Comparison of ENCODE assay signal across 24 mouse cellular contexts in the genomic region with DNA sequence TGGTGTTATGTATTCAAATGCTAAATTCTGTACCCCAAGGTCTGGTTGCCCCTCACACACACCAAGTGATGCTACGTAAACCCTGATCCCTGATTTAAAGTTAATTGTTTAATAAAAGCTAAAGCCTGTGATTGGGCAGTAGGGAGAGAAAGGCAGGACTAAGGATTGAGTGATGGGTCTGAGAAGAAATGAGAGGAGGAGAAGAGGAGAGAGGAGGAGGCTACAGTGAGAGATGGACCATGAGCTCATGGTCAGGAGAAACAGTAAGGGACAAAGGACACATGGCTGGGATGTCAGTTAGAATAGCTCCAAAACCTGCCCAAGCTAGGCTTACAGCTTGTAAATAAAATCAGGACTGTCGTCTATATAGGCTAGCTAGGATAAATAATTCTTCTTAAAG. TPM values are rescaled to one million over a fixed set of nuclear protein-coding genes. Genes with fewer than 3 reads are reported as not detected.
DNase-seq lines count a peak whose midpoint lies in the region; ATAC-seq and TF ChIP-seq lines count a peak whose summit lies in the region.
"Had no signal": no experiment of that assay in that cellular context is flagged by ENCODE, and none has a peak within 500 bp of the region (broad histone marks: within the 10 kb centered on the region; RNA-seq: fewer than 3 reads in every experiment).

No protein-coding gene starts in this region.

- no peak for TF ChIP-seq POLR2A in heart, adult 2 months (IDR thresholded peaks at IDR 0.05; ENCODE audit: insufficient read depth, low read depth, low read length)
- TF ChIP-seq POLR2A in kidney, adult 2 months (IDR thresholded peaks at IDR 0.05; ENCODE audit: low read depth, low read length), result no peak

- TF ChIP-seq CTCF in heart, adult 2 months (IDR thresholded peaks at IDR 0.05), result no peak
- TF ChIP-seq CTCF in kidney, adult 2 months (conservative IDR thresholded peaks at IDR 0.05; ENCODE audit: insufficient read depth, insufficient read length, low read depth, low read length), result no peak
- no peak for TF ChIP-seq CTCF in lung, postnatal 0 days (IDR thresholded peaks at IDR 0.05)

- H3K79me2 ChIP-seq in heart, adult 2 months (replicated peaks; ENCODE audit: control insufficient read depth, insufficient read depth, low read length), result no peaks in the 10 kb centered on the region

- 91% methylated on average over 2 of the region's 2 CpGs for WGBS in heart, adult 2 months
- WGBS in heart, embryonic 12.5 days, result 74% methylated on average over 2 of the region's 2 CpGs
- WGBS in kidney, embryonic 14.5 days, result 62% methylated on average over 2 of the region's 2 CpGs
- WGBS in kidney, adult 2 months, result 73% methylated on average over 2 of the region's 2 CpGs
- 53% methylated on average over 2 of the region's 2 CpGs for WGBS in lung, postnatal 0 days

- DNase-seq in heart, adult 2 months, result no peak
- no peak for DNase-seq in kidney, adult 2 months
- no peak for DNase-seq in lung, postnatal 0 days (ENCODE audit: low spot score)
- DNase-seq in lung, postnatal 36 days, result no peak
- DNase-seq in adrenal gland, adult 8-10 months, result no peak
- DNase-seq: cerebellum, adult 9-11 months; gastrocnemius, postnatal 36 days; kidney, postnatal 36 days; layer of hippocampus, adult 9-11 months; left cerebral cortex, postnatal 4 days; liver, embryonic 13.5 days; thymus, postnatal 36 days had no signal

- peaks cover 11% of the 10 kb centered on the region for H3K4me1 ChIP-seq in heart, adult 2 months (ENCODE audit: control insufficient read depth, insufficient read depth, low read length)
- peaks cover 6% of the 10 kb centered on the region; the same call in 1 of the 2 replicates for H3K4me1 ChIP-seq in heart, embryonic 12.5 days (replicated peaks)
- H3K4me1 ChIP-seq in kidney, embryonic 14.5 days (ENCODE audit: control insufficient read depth, insufficient read depth, low read length), result no peaks in the 10 kb centered on the region
- no peaks in the 10 kb centered on the region for H3K4me1 ChIP-seq in kidney, adult 2 months (ENCODE audit: control insufficient read depth, insufficient read depth, low read length)
- H3K4me1 ChIP-seq in lung, postnatal 0 days (ENCODE audit: insufficient read depth, low read depth, low read length), result peaks cover 3% of the 10 kb centered on the region; the same call in 1 of the 2 replicates
- H3K4me1 ChIP-seq: forebrain, embryonic 15.5 days; hindbrain, embryonic 12.5 days had no signal

- H3K4me2 ChIP-seq in heart, embryonic 12.5 days, result no peak overlapping the region
- peak overlapping the region; percentile 61 for H3K4me2 ChIP-seq in kidney, embryonic 14.5 days (replicated peaks; ENCODE audit: low read depth, low read length)
- H3K4me2 ChIP-seq in lung, postnatal 0 days (replicated peaks; ENCODE audit: low read depth, low read length), result peak overlapping the region; percentile 60; the same call in 1 of the 2 replicates

- peaks cover 4% of the 10 kb centered on the region for H3K9me3 ChIP-seq in heart, embryonic 12.5 days (replicated peaks)
- no peaks in the 10 kb centered on the region for H3K9me3 ChIP-seq in kidney, embryonic 14.5 days (ENCODE audit: control insufficient read depth, low read length)
- no peaks in the 10 kb centered on the region for H3K9me3 ChIP-seq in lung, postnatal 0 days (ENCODE audit: low read length)
- H3K9me3 ChIP-seq: forebrain, embryonic 15.5 days had no signal

- peak overlapping the region; percentile 67 for H3K27ac ChIP-seq in heart, adult 2 months
- no peak overlapping the region for H3K27ac ChIP-seq in heart, embryonic 12.5 days (ENCODE audit: poor library complexity, severe bottlenecking)
- no peak overlapping the region for H3K27ac ChIP-seq in kidney, embryonic 14.5 days (ENCODE audit: low read depth, low read length)
- no peak overlapping the region for H3K27ac ChIP-seq in kidney, adult 2 months (ENCODE audit: insufficient read depth, low read depth, low read length)
- no peak overlapping the region for H3K27ac ChIP-seq in lung, postnatal 0 days (ENCODE audit: low read length)
- H3K27ac ChIP-seq: forebrain, embryonic 15.5 days; hindbrain, embryonic 12.5 days; left cerebral cortex, adult 2 months; liver, embryonic 13.5 days had no signal

- no peak for TF ChIP-seq EP300 in heart, adult 2 months (IDR thresholded peaks at IDR 0.05; ENCODE audit: insufficient read depth, low read depth, low read length)
- no peak for TF ChIP-seq EP300 in lung, postnatal 0 days (IDR thresholded peaks at IDR 0.05)

- H3K36me3 ChIP-seq in heart, adult 2 months (ENCODE audit: control insufficient read depth, insufficient read depth, low read length), result no peaks in the 10 kb centered on the region
- no peaks in the 10 kb centered on the region for H3K36me3 ChIP-seq in heart, embryonic 12.5 days
- no peaks in the 10 kb centered on the region for H3K36me3 ChIP-seq in kidney, embryonic 14.5 days (ENCODE audit: control insufficient read depth, insufficient read depth, low read length)
- H3K36me3 ChIP-seq in kidney, adult 2 months (ENCODE audit: control insufficient read depth, insufficient read depth, low read length), result no peaks in the 10 kb centered on the region
- H3K36me3 ChIP-seq in lung, postnatal 0 days (ENCODE audit: insufficient read depth, low read length), result no peaks in the 10 kb centered on the region
- H3K36me3 ChIP-seq: forebrain, embryonic 15.5 days; hindbrain, embryonic 12.5 days; liver, embryonic 13.5 days had no signal

- ATAC-seq in heart, embryonic 12.5 days (ENCODE audit: insufficient number of reproducible peaks, low FRiP score), result no peak
- ATAC-seq in kidney, embryonic 14.5 days (ENCODE audit: low FRiP score, low TSS enrichment), result no peak
- ATAC-seq in lung, postnatal 0 days, result no peak
- ATAC-seq: forebrain, embryonic 15.5 days; inflammation-experienced regulatory T-cells, adult 6 months had no signal

- intact Hi-C loops in heart, adult 2 months (cut with DNase I), result loop anchor here (2.0 to 5.0 kb wide), 2 partner anchors 18 to 36 kb away; a partner anchor contains a TSS

- H3K4me3 ChIP-seq in heart, adult 2 months, result no peak overlapping the region
- no peak overlapping the region for H3K4me3 ChIP-seq in heart, embryonic 12.5 days
- H3K4me3 ChIP-seq in kidney, embryonic 14.5 days (ENCODE audit: low read length), result no peak overlapping the region
- no peak overlapping the region for H3K4me3 ChIP-seq in kidney, adult 2 months (ENCODE audit: insufficient read depth, low read depth, low read length)
- H3K4me3 ChIP-seq in lung, postnatal 0 days (ENCODE audit: low read depth, low read length), result no peak overlapping the region
- H3K4me3 ChIP-seq: myocyte had no signal

- no peak overlapping the region for H3K9ac ChIP-seq in heart, adult 2 months (ENCODE audit: low read depth, low read length)
- no peak overlapping the region for H3K9ac ChIP-seq in heart, embryonic 12.5 days
- H3K9ac ChIP-seq in kidney, embryonic 14.5 days (ENCODE audit: low read depth, low read length), result no peak overlapping the region
- H3K9ac ChIP-seq in lung, postnatal 0 days (replicated peaks; ENCODE audit: low read depth), result no peak overlapping the region
- H3K9ac ChIP-seq: forebrain, embryonic 15.5 days had no signal

- no peaks in the 10 kb centered on the region for H3K27me3 ChIP-seq in heart, adult 2 months (ENCODE audit: control insufficient read depth, insufficient read depth, low read length)
- no peaks in the 10 kb centered on the region for H3K27me3 ChIP-seq in heart, embryonic 12.5 days (replicated peaks)
- no peaks in the 10 kb centered on the region for H3K27me3 ChIP-seq in kidney, embryonic 14.5 days (ENCODE audit: control insufficient read depth, insufficient read depth, low read length)
- H3K27me3 ChIP-seq in kidney, adult 2 months (replicated peaks; ENCODE audit: control insufficient read depth, insufficient read depth, low read length), result no peaks in the 10 kb centered on the region
- H3K27me3 ChIP-seq in lung, postnatal 0 days (replicated peaks; ENCODE audit: insufficient read depth, low read length), result no peaks in the 10 kb centered on the region
- H3K27me3 ChIP-seq: forebrain, embryonic 15.5 days had no signal

RNA-seq across cellular contexts. Expression of a gene that starts 4.7 kb away (rescaled TPM):
- not detected for total RNA-seq in heart, adult 2 months (2021)
- not detected in 2 replicates for polyA plus RNA-seq in heart, adult 2 months (2012; rRNA removed)
- not detected in 2 replicates for polyA plus RNA-seq in heart, embryonic 12.5 days (2016; fragmentation: Nextera tagmentation; extraction: Ambion mirVana)
- not detected in 2 replicates for polyA plus RNA-seq in kidney, embryonic 14.5 days (2014; fragmentation: Nextera tagmentation; extraction: Ambion mirVana)
- polyA plus RNA-seq in kidney, adult 2 months (2012; rRNA removed), result 0.06 TPM in 1 of 2 replicates, not detected in the other
- polyA plus RNA-seq in lung, postnatal 0 days (2015; fragmentation: Nextera tagmentation; extraction: Ambion mirVana), result 0.06 TPM in 1 of 2 replicates, not detected in the other
- not detected for total RNA-seq in adrenal gland, adult 8-10 months (2022)
- total RNA-seq: adrenal gland, adult 18-20 months; gastrocnemius, postnatal 36 days; left cerebral cortex, adult 2 months; left cerebral cortex, postnatal 4 days had no signal
- polyA plus RNA-seq: embryonic facial prominence, embryonic 14.5 days; forebrain, embryonic 15.5 days; heart, embryonic 14.5 days; hindbrain, embryonic 12.5 days; inflammation-experienced regulatory T-cells, adult 6 months; liver, embryonic 13.5 days; midbrain, embryonic 14.5 days; myocyte; neural tube, embryonic 14.5 days had no signal

RNA-seq across cellular contexts. Expression of a gene that starts 19.3 kb away (rescaled TPM):
- 10 to 100 TPM; 17.8 to 18.7 TPM for total RNA-seq in heart, adult 2 months (2021)
- 22.9 and 45.8 TPM in 2 replicates for polyA plus RNA-seq in heart, adult 2 months (2012; rRNA removed)
- polyA plus RNA-seq in heart, embryonic 12.5 days (2016; fragmentation: Nextera tagmentation; extraction: Ambion mirVana), result 67.6 and 73.8 TPM in 2 replicates
- polyA plus RNA-seq in kidney, embryonic 14.5 days (2014; fragmentation: Nextera tagmentation; extraction: Ambion mirVana), result 57.0 and 91.3 TPM in 2 replicates
- 84.0 and 100 TPM in 2 replicates for polyA plus RNA-seq in kidney, adult 2 months (2012; rRNA removed)
- polyA plus RNA-seq in lung, postnatal 0 days (2015; fragmentation: Nextera tagmentation; extraction: Ambion mirVana), result 42.9 and 44.8 TPM in 2 replicates
- 10 to 100 TPM; 39.2 to 61.6 (median 49.4) TPM for total RNA-seq in adrenal gland, adult 8-10 months (2022)

RNA-seq across cellular contexts. Expression of a gene that starts 24.3 kb away (rescaled TPM):
- total RNA-seq in heart, adult 2 months (2021), result 10 to 100 TPM; 21.0 to 24.1 TPM
- polyA plus RNA-seq in heart, adult 2 months (2012; rRNA removed), result 41.8 and 42.8 TPM in 2 replicates
- polyA plus RNA-seq in heart, embryonic 12.5 days (2016; fragmentation: Nextera tagmentation; extraction: Ambion mirVana), result 37.6 and 38.8 TPM in 2 replicates
- 28.4 and 36.7 TPM in 2 replicates for polyA plus RNA-seq in kidney, embryonic 14.5 days (2014; fragmentation: Nextera tagmentation; extraction: Ambion mirVana)
- polyA plus RNA-seq in kidney, adult 2 months (2012; rRNA removed), result 41.9 and 56.8 TPM in 2 replicates
- 15.3 and 22.2 TPM in 2 replicates for polyA plus RNA-seq in lung, postnatal 0 days (2015; fragmentation: Nextera tagmentation; extraction: Ambion mirVana)
- 10 to 100 TPM; 34.8 to 55.8 (median 42.2) TPM for total RNA-seq in adrenal gland, adult 8-10 months (2022)

RNA-seq across cellular contexts. Expression of a gene that starts 34.1 kb away (rescaled TPM):
- 100 to 1,000 TPM; 140 TPM for total RNA-seq in heart, adult 2 months (2021)
- polyA plus RNA-seq in heart, adult 2 months (2012; rRNA removed), result 148 and 177 TPM in 2 replicates
- polyA plus RNA-seq in heart, embryonic 12.5 days (2016; fragmentation: Nextera tagmentation; extraction: Ambion mirVana), result 126 and 134 TPM in 2 replicates
- polyA plus RNA-seq in kidney, embryonic 14.5 days (2014; fragmentation: Nextera tagmentation; extraction: Ambion mirVana), result 77.4 and 91.3 TPM in 2 replicates
- polyA plus RNA-seq in kidney, adult 2 months (2012; rRNA removed), result 113 and 119 TPM in 2 replicates
- 123 and 126 TPM in 2 replicates for polyA plus RNA-seq in lung, postnatal 0 days (2015; fragmentation: Nextera tagmentation; extraction: Ambion mirVana)
- total RNA-seq in adrenal gland, adult 8-10 months (2022), result 100 to 1,000 TPM; 123 to 151 (median 129) TPM

RNA-seq across cellular contexts. Expression of a gene that starts 48.3 kb away (rescaled TPM):
- total RNA-seq in heart, adult 2 months (2021), result under 1 TPM; 0.80 to 0.94 TPM
- polyA plus RNA-seq in heart, adult 2 months (2012; rRNA removed), result 4.4 and 4.9 TPM in 2 replicates
- polyA plus RNA-seq in heart, embryonic 12.5 days (2016; fragmentation: Nextera tagmentation; extraction: Ambion mirVana), result 17.1 and 17.3 TPM in 2 replicates
- polyA plus RNA-seq in kidney, embryonic 14.5 days (2014; fragmentation: Nextera tagmentation; extraction: Ambion mirVana), result 1.6 and 2.7 TPM in 2 replicates
- 3.6 and 4.2 TPM in 2 replicates for polyA plus RNA-seq in kidney, adult 2 months (2012; rRNA removed)
- 4.5 TPM in 2 replicates for polyA plus RNA-seq in lung, postnatal 0 days (2015; fragmentation: Nextera tagmentation; extraction: Ambion mirVana)
- total RNA-seq in adrenal gland, adult 8-10 months (2022), result 1 to 10 TPM; 1.6 to 2.6 (median 2.0) TPM
